Mouse (Mus musculus): ENCODE results near the gene Rplp0. TPM values are rescaled to one million over a fixed set of nuclear protein-coding genes. Genes with fewer than 3 reads are reported as not detected.
A peak's percentile ranks its signal among the peaks of the same experiment; 100 is the strongest.
"Not testable (repeated sequence)": the region's sequence is repeated elsewhere in the genome, so short reads cannot be mapped to it uniquely, and the experiment has no call there.

Gene Rplp0
- polyA plus RNA-seq, 1 experiment from 2014 or later: 1,525 TPM

DNA sequence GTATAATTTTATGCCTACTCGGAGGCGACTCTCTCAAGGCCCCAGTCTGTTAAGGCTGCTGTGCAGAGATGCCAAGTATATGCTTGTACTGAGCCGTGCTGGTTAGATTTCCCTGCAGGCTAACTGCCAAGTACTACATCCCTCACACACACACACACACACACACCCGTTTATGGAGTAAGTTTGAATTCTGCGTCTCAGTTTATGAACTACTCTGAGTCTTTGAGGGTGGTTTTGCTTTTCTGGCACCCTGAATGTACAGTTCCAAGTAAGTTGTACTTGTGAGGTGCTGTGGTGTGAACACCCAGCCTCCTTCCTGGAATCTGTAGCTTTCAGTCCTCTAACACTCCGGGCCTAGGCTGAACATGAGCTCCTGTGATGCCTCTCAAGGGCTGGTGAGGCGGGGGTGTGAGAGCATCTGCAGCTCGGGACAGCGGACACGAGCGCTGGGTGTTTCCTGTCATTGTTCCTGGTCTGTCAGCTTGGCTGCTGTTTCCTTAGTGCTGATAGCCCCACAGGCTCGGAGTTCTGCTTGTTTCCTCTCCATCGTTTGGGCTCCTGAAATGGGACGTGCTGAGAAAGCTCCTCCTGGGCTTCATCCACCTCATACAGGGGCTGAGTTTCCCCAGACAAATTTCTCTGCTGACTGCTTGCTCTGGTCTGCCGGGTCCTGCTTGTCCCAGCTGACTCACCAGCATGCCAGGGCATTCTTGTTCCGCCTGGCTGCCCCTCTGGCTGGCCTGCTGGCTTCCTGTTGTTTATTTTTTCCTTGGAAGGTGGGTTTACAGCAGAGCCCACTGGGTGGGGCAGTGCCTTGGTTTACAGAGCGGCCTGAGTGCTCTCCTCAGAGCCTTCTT lies 13.6 kb downstream of the Rplp0 start:
- Histone ChIP-seq H3K4me3 (replicated peaks; ENCODE audit: low read depth, low read length) (no peak overlapping the region), H3K4me1 (replicated peaks; ENCODE audit: insufficient read depth, low read length) (peaks cover 27% of the 10 kb centered on the region), H3K4me2 (ENCODE audit: low read length) (peak overlapping the region; percentile 16), H3K27me3 (ENCODE audit: insufficient read depth, low read length) (no peaks in the 10 kb centered on the region), H3K27ac (peak overlapping the region; percentile 90), H3K36me3 (ENCODE audit: insufficient read depth, low read length) (peaks cover 32% of the 10 kb centered on the region), H3K9ac (ENCODE audit: low read depth, low read length) (no peak overlapping the region), H3K9me3 (replicated peaks; ENCODE audit: low read length) (no peaks in the 10 kb centered on the region)
- TF ChIP-seq CTCF (IDR thresholded peaks at IDR 0.05; ENCODE audit: low read depth): peak; percentile 49; the same call in 1 of the 2 replicates
- 17% methylated on average over 17 of the region's 17 CpGs for WGBS
- ATAC-seq (replicated peaks; ENCODE audit: low FRiP score, low read depth) (peak; percentile 82), DNase-seq (ENCODE audit: low spot score) (peak; percentile 88)

- no peak for ATAC-seq (replicated peaks; ENCODE audit: low FRiP score, low read depth)
- no peak for TF ChIP-seq CTCF (IDR thresholded peaks at IDR 0.05; ENCODE audit: low read depth)
- H3K9ac ChIP-seq (ENCODE audit: low read depth, low read length): no peak overlapping the region
- no peaks in the 10 kb centered on the region for H3K9me3 ChIP-seq (replicated peaks; ENCODE audit: low read length)
- 75% methylated on average over 8 of the region's 8 CpGs for WGBS
- no peak overlapping the region for H3K27ac ChIP-seq
- peaks cover 12% of the 10 kb centered on the region; the same call in 1 of the 2 replicates for H3K4me1 ChIP-seq (replicated peaks; ENCODE audit: insufficient read depth, low read length)
- H3K36me3 ChIP-seq (ENCODE audit: insufficient read depth, low read length): peaks cover 53% of the 10 kb centered on the region
- H3K4me2 ChIP-seq (ENCODE audit: low read length): no peak overlapping the region
- H3K27me3 ChIP-seq (ENCODE audit: insufficient read depth, low read length): no peaks in the 10 kb centered on the region
- no peak for DNase-seq (ENCODE audit: low spot score)
- no peak overlapping the region for H3K4me3 ChIP-seq (replicated peaks; ENCODE audit: low read depth, low read length)
Observed at GRCm38 (mm10) chr5:115574992-115575391, 15.7 kb downstream of the Rplp0 start.

GRCm38 (mm10) chr5:115577686-115578085 lies 18.4 kb downstream of the Rplp0 start:
- not testable (repeated sequence) for H3K27me3 ChIP-seq (ENCODE audit: insufficient read depth, low read length); H3K27ac ChIP-seq; H3K4me3 ChIP-seq (replicated peaks; ENCODE audit: low read depth, low read length); DNase-seq (ENCODE audit: low spot score); H3K4me1 ChIP-seq (replicated peaks; ENCODE audit: insufficient read depth, low read length); ATAC-seq (replicated peaks; ENCODE audit: low FRiP score, low read depth); H3K4me2 ChIP-seq (ENCODE audit: low read length); H3K9me3 ChIP-seq (replicated peaks; ENCODE audit: low read length); H3K9ac ChIP-seq (ENCODE audit: low read depth, low read length)
- 92% methylated on average over 4 of the region's 4 CpGs for WGBS
- peaks cover 72% of the 10 kb centered on the region for H3K36me3 ChIP-seq (ENCODE audit: insufficient read depth, low read length)

DNA sequence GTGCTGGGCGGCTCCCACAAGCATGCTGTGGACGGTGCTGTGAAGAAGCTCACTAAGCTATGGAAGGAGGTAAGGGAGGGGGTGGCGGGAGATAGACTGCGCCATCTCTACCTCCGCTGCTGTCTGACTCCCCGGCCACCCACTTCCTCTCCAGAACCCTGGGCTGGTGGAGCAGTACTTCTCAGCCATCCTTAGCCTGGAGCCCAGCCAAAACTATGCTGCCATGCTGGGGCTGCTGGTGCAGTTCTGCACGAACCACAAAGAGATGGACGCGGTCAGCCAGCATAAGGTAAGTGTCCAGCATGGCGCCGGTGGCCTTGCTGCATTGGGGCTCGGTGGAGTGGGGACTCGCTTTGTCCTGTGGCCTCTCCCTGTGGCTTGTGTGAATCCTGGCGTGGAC lies 19.7 kb downstream of the Rplp0 start:
- DNase-seq (ENCODE audit: low spot score): no peak
- H3K4me3 ChIP-seq (replicated peaks; ENCODE audit: low read depth, low read length): no peak overlapping the region
- TF ChIP-seq CTCF (IDR thresholded peaks at IDR 0.05; ENCODE audit: low read depth): no peak
- H3K9ac ChIP-seq (ENCODE audit: low read depth, low read length): no peak overlapping the region
- no peak for ATAC-seq (replicated peaks; ENCODE audit: low FRiP score, low read depth)
- 0 out of 2 replicates have a peak, but pooled peaks cover 3% of the 10 kb centered on the region for H3K4me1 ChIP-seq (replicated peaks; ENCODE audit: insufficient read depth, low read length)
- H3K4me2 ChIP-seq (ENCODE audit: low read length): no peak overlapping the region
- WGBS: 92% methylated on average over 14 of the region's 14 CpGs
- H3K27me3 ChIP-seq (ENCODE audit: insufficient read depth, low read length): no peaks in the 10 kb centered on the region
- H3K36me3 ChIP-seq (ENCODE audit: insufficient read depth, low read length): peaks cover 84% of the 10 kb centered on the region
- no peak overlapping the region for H3K27ac ChIP-seq
- H3K9me3 ChIP-seq (replicated peaks; ENCODE audit: low read length): peaks cover 7% of the 10 kb centered on the region; the same call in 1 of the 2 replicates

GRCm38 (mm10) chr5:115579363-115579762 lies 20.1 kb downstream of the Rplp0 start:
- H3K36me3 ChIP-seq (ENCODE audit: insufficient read depth, low read length): peaks cover 88% of the 10 kb centered on the region
- no peak for DNase-seq (ENCODE audit: low spot score)
- no peak for TF ChIP-seq CTCF (IDR thresholded peaks at IDR 0.05; ENCODE audit: low read depth)
- no peak overlapping the region for H3K27ac ChIP-seq
- no peaks in the 10 kb centered on the region for H3K4me1 ChIP-seq (replicated peaks; ENCODE audit: insufficient read depth, low read length)
- no peak overlapping the region for H3K9ac ChIP-seq (ENCODE audit: low read depth, low read length)
- no peaks in the 10 kb centered on the region for H3K27me3 ChIP-seq (ENCODE audit: insufficient read depth, low read length)
- no peak for ATAC-seq (replicated peaks; ENCODE audit: low FRiP score, low read depth)
- no peak overlapping the region for H3K4me3 ChIP-seq (replicated peaks; ENCODE audit: low read depth, low read length)
- WGBS: 92% methylated on average over 5 of the region's 5 CpGs
- H3K4me2 ChIP-seq (ENCODE audit: low read length): no peak overlapping the region
- peaks cover 7% of the 10 kb centered on the region; the same call in 1 of the 2 replicates for H3K9me3 ChIP-seq (replicated peaks; ENCODE audit: low read length)

DNA sequence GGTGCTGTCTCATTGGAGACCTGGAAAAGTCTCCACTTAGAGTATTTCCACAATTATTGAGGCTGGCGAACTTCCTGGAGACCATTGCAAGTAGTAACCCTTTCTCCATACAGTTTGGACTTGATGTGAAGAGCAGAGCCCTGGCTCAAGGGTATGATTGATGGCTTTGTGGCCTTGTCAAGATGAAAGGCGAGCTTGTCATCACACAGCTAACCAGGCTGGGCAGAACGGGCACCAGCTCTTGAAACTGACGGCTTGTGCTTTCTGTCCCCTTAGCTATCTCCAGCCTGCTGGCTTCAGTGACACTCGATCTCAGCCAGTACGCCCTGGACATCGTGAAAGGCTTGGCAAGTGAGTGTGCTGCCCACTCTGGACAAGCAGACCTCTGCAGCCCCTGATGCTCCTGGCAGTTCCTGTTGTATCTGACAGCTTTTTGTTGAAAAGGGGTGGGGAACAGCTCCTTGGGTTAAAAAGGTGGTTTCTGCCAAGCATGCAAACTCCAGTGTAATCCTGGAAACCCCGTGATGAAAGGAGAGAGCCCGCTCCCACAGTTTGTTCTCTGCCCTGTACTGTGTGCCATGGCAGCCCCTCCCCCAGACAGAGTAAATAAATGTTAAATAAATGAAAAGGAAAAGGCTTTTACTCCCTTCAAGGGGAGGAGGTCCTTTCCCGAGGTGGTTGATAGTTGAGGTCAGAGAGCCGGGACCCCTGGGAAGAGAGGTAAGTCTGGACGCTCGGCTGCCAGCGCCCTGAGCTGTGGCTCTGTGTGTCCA lies 21.1 kb downstream of the Rplp0 start:
- Histone ChIP-seq H3K9ac (ENCODE audit: low read depth, low read length) (no peak overlapping the region), H3K4me2 (ENCODE audit: low read length) (no peak overlapping the region), H3K27me3 (ENCODE audit: insufficient read depth, low read length) (no peaks in the 10 kb centered on the region), H3K4me3 (replicated peaks; ENCODE audit: low read depth, low read length) (no peak overlapping the region), H3K9me3 (replicated peaks; ENCODE audit: low read length) (peaks cover 7% of the 10 kb centered on the region; the same call in 1 of the 2 replicates), H3K4me1 (replicated peaks; ENCODE audit: insufficient read depth, low read length) (no peaks in the 10 kb centered on the region), H3K36me3 (ENCODE audit: insufficient read depth, low read length) (peaks cover 94% of the 10 kb centered on the region), H3K27ac (no peak overlapping the region)
- no peak for ATAC-seq (replicated peaks; ENCODE audit: low FRiP score, low read depth)
- no peak for TF ChIP-seq CTCF (IDR thresholded peaks at IDR 0.05; ENCODE audit: low read depth)
- WGBS: 83% methylated on average over 14 of the region's 14 CpGs
- DNase-seq (ENCODE audit: low spot score): no peak

Measured in kidney, postnatal 0 days (tissue).